Mouse (Mus musculus) left cerebral cortex, postnatal 36 days (tissue): ENCODE results near the gene Mettl17. TPM values are rescaled to one million over a fixed set of nuclear protein-coding genes. Genes with fewer than 3 reads are reported as not detected.
A peak's percentile ranks its signal among the peaks of the same experiment; 100 is the strongest.
"Not testable (repeated sequence)": the region's sequence is repeated elsewhere in the genome, so short reads cannot be mapped to it uniquely, and the experiment has no call there.

Experiments used
- DNase-seq, 2 experiments: peaks; one replicate each; pipeline ENCODE4 v3.0.0; 2021 to 2022; ENCODE audit warnings: low spot score in 2 of 2, mixed read lengths in 1 of 2
- intact Hi-C: fragments of 180-260 bp; cut with DNase I; formaldehyde crosslinking; loops from one replicate; pipeline ENCODE4 v1.15.1; 2025
- microRNA-seq: library from miRNA; unstranded; fragments of <30 nt; microRNA quantifications from one replicate; pipeline ENCODE4 v1.2.0, GENCODE M21; 2022
- total RNA-seq, 2 experiments: library from RNA; stranded (reverse); gene quantifications; 2 replicates each; pipeline ENCODE4 v1.2.3; 2021

Mettl17 gene
- total RNA-seq, 2 experiments from 2014 or later = 23.6 to 45.2 TPM

DNA sequence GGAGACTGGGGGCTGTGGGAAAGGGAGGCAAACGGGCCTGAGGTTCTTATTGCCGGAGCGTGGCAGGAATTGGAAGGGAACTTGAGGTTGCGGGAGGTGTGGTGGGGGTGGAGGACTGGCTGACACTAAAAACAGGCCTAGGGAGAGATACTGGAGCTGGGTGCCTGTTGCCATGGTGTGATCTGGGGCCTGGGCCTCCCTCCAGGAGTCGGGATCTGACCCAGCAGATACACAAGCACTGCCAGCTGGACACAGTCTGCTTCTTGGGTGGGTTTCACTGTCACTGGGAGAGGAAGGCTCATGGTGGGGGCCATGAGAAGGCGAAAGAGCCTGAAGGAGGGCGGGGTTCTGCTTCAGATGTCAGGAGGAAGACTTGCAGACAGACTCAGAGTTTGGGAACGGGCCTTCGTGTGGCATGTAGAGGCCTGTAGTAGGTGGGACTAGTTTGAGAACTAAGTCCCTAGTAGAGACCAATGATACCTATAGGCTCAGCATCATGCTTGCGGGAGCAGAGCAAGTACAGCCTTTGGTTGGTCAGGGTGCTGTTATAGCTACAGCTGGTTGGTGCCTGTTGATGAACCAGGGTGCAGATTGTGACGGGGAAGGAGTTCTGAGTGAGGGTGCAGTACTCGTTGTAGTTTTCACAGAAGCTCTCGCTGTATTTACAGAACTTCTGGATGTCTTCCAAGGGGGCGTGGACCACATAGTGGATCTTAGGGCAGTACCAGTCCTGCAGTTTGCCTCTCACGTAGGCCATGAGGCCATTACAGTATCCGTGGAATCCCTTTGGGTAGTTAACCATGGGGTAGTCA lies 37.3 kb downstream of the Mettl17 start:
- intact Hi-C loops = no loop called here
- DNase-seq = peak; percentile 44 to 54

DNA sequence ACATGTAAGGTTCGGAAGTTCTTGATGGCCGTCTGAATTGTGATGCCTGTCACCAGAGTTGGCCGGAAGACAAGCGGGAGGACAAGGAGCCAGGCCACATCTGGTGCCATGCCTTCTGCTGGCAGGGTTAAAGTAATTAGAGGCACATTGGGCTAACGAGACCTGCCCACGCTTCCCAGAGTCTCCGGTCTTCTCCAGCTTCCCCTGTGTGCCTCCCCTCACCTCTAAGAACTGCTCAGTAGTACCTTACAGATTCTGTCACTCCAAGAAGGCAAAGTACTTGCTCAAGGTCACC lies 37.9 kb downstream of the Mettl17 start, which contains the start of gene Rnase13:
Gene Rnase13, minus strand, starts transcription at position 203 of the 295 bp plus-strand sequence.
- intact Hi-C loops = no loop called here
- no peak for DNase-seq

DNA sequence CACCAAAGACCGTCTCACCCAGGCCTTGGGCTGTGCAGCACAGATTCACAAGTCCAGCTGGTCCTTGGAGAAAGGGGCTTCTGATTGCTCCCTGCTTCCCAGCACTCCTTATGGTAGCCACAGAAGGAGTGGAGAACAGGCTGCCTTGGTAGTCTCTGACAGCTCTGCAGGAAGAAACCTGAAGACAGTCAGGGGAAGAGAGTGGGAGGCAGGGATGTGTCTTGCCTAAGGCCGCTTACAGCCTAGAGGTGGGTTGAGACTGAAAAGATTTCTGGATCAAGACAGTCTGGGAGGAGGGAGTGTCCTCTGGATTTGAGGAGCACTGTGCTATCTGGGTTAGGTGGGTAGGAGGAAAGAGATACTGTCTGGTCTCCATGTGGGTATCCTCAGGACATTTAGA lies 38.3 kb downstream of the Mettl17 start:
- intact Hi-C loops = no loop called here
- DNase-seq = no peak

DNA sequence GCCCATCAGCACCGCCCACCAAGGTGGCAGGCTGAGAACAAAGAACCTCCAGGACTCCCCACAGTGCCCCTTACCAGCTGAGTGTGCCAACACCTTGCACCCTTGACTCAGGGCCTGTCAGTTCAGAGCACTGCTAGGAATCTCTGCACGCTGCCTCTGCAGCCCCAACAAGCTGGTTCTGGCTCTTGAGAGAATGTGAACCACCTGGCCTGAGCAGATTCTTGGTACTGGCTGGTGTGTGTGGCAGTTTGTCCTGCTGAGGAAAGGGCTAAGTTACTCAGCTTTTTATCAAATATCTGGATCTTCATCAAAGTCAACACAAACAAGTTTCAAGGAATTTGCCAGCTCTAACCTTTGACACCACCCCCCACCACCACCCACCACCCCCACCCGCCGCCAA lies 38.9 kb downstream of the Mettl17 start:
- DNase-seq = no peak
- intact Hi-C loops = no loop called here

DNA sequence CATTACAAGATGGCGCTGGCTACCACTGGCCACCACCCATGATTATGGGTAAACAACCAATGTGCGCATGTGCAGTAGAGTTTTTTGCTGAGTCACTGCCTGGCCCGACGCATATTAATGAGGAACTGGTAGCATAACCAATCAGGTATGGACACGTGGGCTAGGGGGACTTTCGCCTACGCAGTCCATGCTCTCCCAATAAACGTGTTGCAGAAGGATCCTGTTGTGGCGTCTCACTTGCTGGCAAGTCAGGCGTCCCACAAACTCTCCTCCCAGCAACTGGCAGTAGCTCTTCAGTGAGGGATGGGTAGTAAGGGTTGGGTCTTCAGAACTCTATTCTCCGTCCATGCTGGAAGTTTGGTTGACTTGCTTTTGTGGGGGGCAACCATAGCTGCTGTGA lies 42.3 kb downstream of the Mettl17 start:
- DNase-seq, intact Hi-C loops: not testable (repeated sequence)

DNA sequence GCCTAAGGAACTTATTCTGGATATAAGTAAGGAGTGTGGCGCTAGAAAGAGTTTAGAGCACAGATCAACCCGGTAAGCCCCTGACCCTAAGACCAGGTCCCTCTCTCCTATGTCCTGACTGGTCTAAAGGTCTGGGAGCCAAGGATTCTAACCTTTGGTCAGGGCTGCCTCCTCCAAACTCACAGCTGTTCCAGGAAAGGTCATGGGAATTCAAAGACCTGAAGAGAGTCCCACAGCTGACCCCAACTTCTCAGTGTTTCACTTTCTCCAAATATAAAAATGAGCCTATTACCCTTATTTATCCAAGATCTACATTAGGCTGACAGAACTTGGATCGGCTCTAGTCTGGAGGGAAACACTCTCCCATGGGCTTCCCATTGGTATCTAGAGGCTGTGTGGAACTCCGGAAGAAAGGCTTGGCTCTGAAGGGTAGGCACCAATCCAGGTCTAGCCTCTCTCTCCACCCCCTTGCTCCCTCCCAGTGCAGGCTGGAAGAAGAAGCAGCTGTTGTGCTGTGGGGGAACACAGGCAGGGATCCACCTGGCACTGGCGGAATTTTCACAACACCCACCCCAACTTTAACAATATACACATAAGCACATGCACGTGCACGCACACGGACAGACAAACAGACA lies 44.8 kb downstream of the Mettl17 start:
- peak; percentile 66 to 75 for DNase-seq

DNA sequence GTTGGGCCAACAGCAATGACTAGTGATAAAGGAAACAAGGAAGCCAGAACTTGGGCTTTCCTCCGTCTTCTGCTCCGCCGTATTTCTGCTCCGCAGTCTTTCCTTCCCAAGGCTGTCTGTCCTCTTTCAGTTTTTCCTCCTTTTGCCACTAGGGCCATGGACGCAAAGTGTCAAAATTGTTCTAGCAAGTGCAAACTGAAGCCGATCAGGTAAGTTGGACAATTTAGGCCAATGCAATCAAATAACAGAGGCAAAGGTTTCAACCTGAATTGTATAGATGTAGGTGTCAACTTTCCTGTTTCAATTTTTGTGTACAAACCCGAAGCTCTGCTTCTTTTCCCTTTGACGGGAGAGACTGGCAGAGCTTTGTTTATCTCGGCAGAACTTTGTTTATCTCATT lies 45.3 kb downstream of the Mettl17 start:
- intact Hi-C loops = loop anchor here (2.0 to 5.0 kb wide), 3 partner anchors 27 to 92 kb away; partner anchors contain the start of gene Zfp219
- DNase-seq = no peak

More for the DNA sequence above, 44.8 kb downstream of the Mettl17 start:
- intact Hi-C loops = no loop called here

DNA sequence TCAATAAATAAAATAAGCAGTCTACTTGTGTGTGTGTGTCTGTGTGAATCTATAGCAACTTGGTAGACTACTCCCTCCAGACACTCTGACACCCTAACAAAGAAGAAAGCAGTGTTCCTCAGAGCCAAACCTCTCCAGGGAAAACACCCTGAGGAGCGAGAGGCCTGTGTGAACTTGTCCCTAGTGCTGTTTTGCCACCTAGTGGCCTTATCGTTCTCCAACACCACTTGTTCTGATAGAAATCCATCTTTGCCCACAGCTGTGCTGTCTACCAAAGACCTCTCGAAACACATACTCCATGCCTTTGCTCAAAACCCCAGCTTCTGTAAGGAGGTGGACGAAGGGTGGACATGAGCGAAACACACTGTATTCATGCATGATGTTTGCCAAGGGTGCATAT lies 46.2 kb downstream of the Mettl17 start:
- intact Hi-C loops = loop anchor here (2.0 to 5.0 kb wide), 3 partner anchors 28 to 91 kb away; partner anchors contain the start of gene Zfp219
- peak; percentile 45 to 55 for DNase-seq

DNA sequence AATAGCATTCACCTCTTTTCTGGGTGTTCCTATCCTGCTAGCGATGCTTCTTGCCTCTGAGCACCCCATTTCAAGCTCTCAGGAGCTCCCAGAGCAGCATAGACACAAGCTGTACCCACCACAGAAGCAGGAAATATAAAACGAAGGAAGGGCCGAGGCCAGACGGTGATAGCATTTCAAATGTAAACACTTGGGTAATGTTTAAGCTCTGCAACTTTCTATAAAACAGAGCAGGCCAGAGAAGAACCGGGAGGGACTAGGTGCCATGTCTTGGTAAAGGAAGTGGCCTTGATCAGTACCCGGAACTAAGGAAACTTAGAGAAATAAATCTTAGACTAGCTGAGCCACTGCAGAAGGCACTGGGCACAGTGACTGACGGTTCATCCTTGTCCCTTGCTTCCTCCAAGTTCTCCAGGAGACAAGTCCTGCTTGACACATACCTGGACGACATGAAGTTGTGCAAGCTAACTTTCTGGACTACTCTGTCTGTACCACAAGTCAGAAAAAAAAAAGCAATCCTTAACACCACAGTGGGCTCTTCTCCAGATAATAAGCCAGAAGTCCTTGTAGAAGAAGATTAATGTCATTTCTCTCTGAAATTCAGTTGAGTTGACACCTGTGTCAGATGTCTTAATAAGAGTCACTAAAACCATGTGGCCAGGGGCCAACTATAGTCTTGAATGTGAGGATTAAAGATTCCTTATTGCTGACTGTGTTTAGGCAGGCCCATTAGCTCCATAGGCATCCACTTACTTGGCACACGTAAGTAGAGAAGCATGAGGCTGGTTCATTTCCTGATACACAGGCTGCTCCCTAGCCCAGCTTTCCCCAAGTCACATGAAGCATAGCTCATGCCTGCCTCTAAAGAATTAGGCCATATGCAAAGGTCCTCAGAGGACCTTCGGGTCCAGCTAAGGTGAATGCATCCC lies 47.7 kb downstream of the Mettl17 start:
- intact Hi-C loops = loop anchor here (5.0 kb wide), 2 partner anchors 55 to 90 kb away; partner anchors contain the start of gene Zfp219
- no peak for DNase-seq

DNA sequence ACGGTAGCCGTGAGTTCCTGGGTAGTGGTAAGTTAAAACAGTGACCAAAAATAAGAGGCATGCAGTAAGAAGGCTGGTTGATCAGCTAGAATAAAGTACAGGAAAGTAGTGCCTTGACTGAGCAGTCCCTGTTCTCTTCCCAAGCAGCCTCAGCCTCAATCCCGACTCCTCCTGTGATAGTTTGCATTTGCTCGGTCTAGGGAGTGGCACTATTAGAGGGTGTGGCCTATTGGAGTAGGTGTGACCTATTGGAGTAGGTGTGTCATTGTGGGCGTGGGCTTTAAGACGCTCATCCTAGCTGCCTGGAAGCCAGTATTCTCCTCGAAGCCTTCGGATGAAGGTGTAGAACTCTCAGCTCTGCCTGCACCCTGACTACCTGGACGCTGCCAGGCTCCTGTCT lies 54.4 kb downstream of the Mettl17 start:
- no peak for DNase-seq
- intact Hi-C loops = no loop called here

DNA sequence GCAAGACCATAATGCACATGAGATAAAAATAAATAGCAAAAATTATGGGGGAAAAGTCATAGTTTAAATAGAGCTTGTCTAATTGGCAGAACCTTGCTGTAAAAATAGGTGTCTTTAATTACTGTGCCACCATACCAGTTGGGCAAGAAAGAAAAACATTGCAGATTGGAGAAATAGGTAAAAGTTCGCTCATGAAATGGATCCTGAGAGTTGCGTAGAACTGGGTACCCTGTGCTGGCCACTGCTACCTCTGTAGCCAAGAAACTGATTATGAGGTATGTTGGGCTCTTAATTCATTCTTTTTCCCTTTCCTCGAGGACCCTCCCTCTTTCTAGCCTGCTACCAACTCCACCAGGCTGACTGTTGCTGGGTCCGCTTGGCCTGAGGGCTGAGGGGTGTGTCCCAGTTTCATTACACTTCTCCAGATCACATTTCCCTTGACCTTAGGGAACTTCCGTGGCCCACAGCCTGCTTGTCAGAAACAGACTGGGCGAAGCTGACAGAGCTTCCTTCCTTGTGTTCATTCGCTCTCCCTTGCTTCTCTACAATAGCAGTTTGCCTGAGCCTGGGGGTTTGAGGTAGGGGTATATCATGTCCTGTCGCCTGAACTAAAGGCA lies 56.4 kb downstream of the Mettl17 start:
- intact Hi-C loops = no loop called here
- DNase-seq = no peak

DNA sequence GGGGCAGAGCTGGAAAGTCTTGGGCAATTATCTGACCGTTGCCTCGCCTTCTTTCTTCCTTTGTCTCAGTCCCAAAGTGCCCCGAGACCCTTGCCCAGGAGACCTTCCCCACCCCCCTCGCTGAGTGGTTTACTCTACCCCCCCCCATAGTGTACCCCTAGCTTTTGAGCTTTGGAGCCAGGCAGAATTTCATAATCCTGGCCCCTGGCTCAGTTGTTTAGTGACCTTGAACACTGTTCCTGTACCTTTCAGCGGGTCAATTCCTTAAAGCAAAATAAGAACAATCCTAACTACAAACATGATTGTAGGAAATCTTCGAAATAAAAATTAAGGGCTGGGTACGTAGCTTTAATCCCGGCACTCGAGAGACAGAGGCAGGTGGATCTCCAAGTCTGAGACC lies 56.9 kb downstream of the Mettl17 start:
- intact Hi-C loops = no loop called here
- DNase-seq = no peak

DNA sequence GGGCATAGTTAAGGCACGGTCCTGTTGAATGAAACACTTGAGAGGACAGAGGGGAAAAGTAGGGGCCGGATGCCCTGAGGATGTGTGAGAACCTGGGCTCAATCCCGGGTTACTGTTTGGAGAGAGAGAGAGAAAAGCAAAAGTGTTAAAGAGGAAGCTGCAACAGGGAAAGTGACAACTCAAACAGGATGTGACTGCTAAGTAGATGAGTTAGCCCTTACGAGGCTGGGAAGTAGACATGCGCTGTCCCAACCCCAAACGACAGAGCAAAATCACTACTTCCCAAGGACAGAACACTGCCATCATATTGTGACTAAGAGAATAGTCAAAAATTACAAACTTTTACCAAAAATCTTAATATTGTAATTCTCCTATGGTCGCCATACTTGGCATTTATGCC lies 57.6 kb downstream of the Mettl17 start:
- intact Hi-C loops = no loop called here
- no peak for DNase-seq

Small RNA genes within 50 kb of the gene (microRNA-seq; reads per million reads assigned to microRNA genes)
- gene Gm27375 = not detected

Other genes with a start within 250 kb of the Mettl17 start
- not detected for gene Gm4181, start 249.2 kb upstream of the Mettl17 start, total RNA-seq
- not detected for gene Gm17079, start 189.4 kb upstream of the Mettl17 start, total RNA-seq
- not detected for gene Gm5800, start 167.7 kb upstream of the Mettl17 start, total RNA-seq
- not detected for gene Ang4, start 111.3 kb upstream of the Mettl17 start, total RNA-seq
- gene AY358078, start 84.8 kb upstream of the Mettl17 start, total RNA-seq = not detected
- not detected for gene Ear6, start 31.1 kb upstream of the Mettl17 start, total RNA-seq
- 1 to 10 TPM; 2.6 to 8.1 TPM for gene Slc39a2, start 8.0 kb downstream of the Mettl17 start, total RNA-seq
- gene Ndrg2, start 29.3 kb downstream of the Mettl17 start, total RNA-seq = 100 to 1,000 TPM; 753 to 795 TPM
- gene Tppp2, start 33.6 kb downstream of the Mettl17 start, total RNA-seq = not detected
- gene Rnase13, start 37.9 kb downstream of the Mettl17 start, total RNA-seq = not detected
- gene Arhgef40, start 99.9 kb downstream of the Mettl17 start, total RNA-seq = 10 to 100 TPM; 24.9 to 31.6 TPM
- under 1 TPM in 1 of 2 experiments, not detected in 1; 0.72 TPM for gene Tmem253, start 130.8 kb downstream of the Mettl17 start, total RNA-seq
- 10 to 100 TPM; 30.1 to 39.7 TPM for gene Zfp219, start 135.9 kb downstream of the Mettl17 start, total RNA-seq
- gene Olfr221, start 157.6 kb downstream of the Mettl17 start, total RNA-seq = not detected
- 100 to 1,000 TPM; 199 to 225 TPM for gene Hnrnpc, start 219.2 kb downstream of the Mettl17 start, total RNA-seq
- gene Rpgrip1, start 225.9 kb downstream of the Mettl17 start, total RNA-seq = 1 to 10 TPM; 2.0 to 3.6 TPM